Mouse (Mus musculus) bone marrow, adult 2 months (tissue): ENCODE results near the gene Mob3c.

Source experiments
- CTCF ChIP-seq: fragments of 200-500 bp; IDR thresholded peaks from 2 replicates; pipeline ENCODE4 v1.5.1; 2011; ENCODE audit warnings: low read length, control low read depth; ENCODE audit not compliant: control insufficient read depth, insufficient read depth
- POLR2A ChIP-seq: fragments of 200-500 bp; IDR thresholded peaks from 2 replicates; pipeline ENCODE4 v1.6.1; 2011; ENCODE audit warnings: low read depth, mild to moderate bottlenecking, control low read depth, low read length, borderline replicate concordance; ENCODE audit not compliant: control insufficient read depth

GRCm38 (mm10) chr4:115780269-115780668, 47.6 kb upstream of the Mob3c start:
- no peak for TF ChIP-seq POLR2A
- TF ChIP-seq CTCF, result no peak
